ENCODE assay signal across 7 mouse cellular contexts in the genomic region with DNA sequence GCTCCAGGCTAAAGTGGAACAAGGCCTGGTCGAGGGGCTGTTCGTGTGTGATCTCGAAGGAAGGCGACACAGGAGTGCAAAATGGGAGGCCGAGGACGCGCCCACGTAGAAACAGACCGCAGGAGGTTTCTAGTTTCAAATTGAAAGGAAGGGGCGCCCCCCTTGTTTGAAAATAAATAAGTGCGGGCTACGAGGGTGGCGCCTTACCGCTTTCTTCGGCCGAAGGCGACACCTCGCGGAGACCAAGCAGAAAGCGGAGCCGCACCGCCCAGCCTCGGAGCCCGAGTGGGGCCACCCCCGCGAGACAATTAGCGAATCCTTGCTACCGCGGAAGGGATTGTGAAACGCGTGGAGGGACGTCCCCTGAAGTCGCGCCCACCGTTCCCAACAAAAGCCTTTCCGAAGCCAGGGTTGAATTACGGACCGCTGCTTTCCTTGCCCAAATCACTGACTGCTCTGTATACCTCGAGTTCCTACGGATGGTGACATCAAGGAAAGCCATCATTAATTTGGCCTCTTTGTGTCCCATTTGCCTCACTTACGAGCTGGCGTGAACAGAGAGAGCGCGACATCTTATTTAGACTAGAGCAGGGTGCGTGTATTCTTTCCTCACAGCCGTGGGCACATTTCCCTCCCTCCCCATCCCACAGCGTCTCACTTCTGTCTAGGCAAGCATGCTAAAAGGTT. TPM values are rescaled to one million over a fixed set of nuclear protein-coding genes. Genes with fewer than 3 reads are reported as not detected.
DNase-seq lines count a peak whose midpoint lies in the region; ATAC-seq and TF ChIP-seq lines count a peak whose summit lies in the region.

No protein-coding gene starts in this region.

- TF ChIP-seq POLR2A in bone marrow macrophage, adult 2 months (IDR thresholded peaks at IDR 0.05; ENCODE audit: borderline replicate concordance, low read depth, low read length) = no peak
- TF ChIP-seq POLR2A in limb, embryonic 14.5 days (IDR thresholded peaks at IDR 0.05; ENCODE audit: borderline replicate concordance, extremely low read depth, insufficient read depth, insufficient read length) = peak; percentile 39; the same call in 1 of the 2 replicates

- H3K9ac ChIP-seq in embryonic facial prominence, embryonic 13.5 days = peak overlapping the region; percentile 85
- H3K9ac ChIP-seq in limb, embryonic 14.5 days (ENCODE audit: low read depth, low read length, severe bottlenecking) = peak overlapping the region; percentile 50
- H3K9ac ChIP-seq in midbrain, embryonic 15.5 days = peak overlapping the region; percentile 51

- peak overlapping the region; percentile 54 for H3K4me3 ChIP-seq in bone marrow macrophage, adult 2 months (ENCODE audit: insufficient read depth, low read length)
- H3K4me3 ChIP-seq in embryonic facial prominence, embryonic 13.5 days = peak overlapping the region; percentile 74
- peak overlapping the region; percentile 70 for H3K4me3 ChIP-seq in limb, embryonic 14.5 days (replicated peaks; ENCODE audit: low read length)
- peak overlapping the region; percentile 88 for H3K4me3 ChIP-seq in midbrain, embryonic 15.5 days

- TF ChIP-seq CTCF in bone marrow macrophage, adult 2 months (IDR thresholded peaks at IDR 0.05; ENCODE audit: low read depth, low read length) = peak; percentile 38; the same call in 1 of the 2 replicates

- peak; percentile 54 for ATAC-seq in embryonic facial prominence, embryonic 13.5 days (ENCODE audit: insufficient number of reproducible peaks, insufficient read depth, low FRiP score, low TSS enrichment, low read depth)
- peak; percentile 73 for ATAC-seq in limb, embryonic 14.5 days (ENCODE audit: low FRiP score, low read depth)
- peak; percentile 75 for ATAC-seq in midbrain, embryonic 15.5 days (replicated peaks)

- no peak overlapping the region for H3K27ac ChIP-seq in bone marrow macrophage, adult 2 months (ENCODE audit: insufficient read depth, low read depth, low read length)
- H3K27ac ChIP-seq in embryonic facial prominence, embryonic 13.5 days = peak overlapping the region; percentile 91
- H3K27ac ChIP-seq in limb, embryonic 14.5 days (replicated peaks; ENCODE audit: low read depth, low read length) = peak overlapping the region; percentile 49
- peak overlapping the region; percentile 97 for H3K27ac ChIP-seq in midbrain, embryonic 15.5 days

- WGBS in embryonic facial prominence, embryonic 13.5 days = under 1% methylated on average over 47 of the region's 47 CpGs
- WGBS in limb, embryonic 14.5 days = under 1% methylated on average over 47 of the region's 47 CpGs
- WGBS in midbrain, embryonic 15.5 days = under 1% methylated on average over 47 of the region's 47 CpGs

- H3K4me1 ChIP-seq in bone marrow macrophage, adult 2 months (ENCODE audit: control insufficient read depth, insufficient read depth, low read length) = no peaks in the 10 kb centered on the region
- peaks cover 22% of the 10 kb centered on the region for H3K4me1 ChIP-seq in embryonic facial prominence, embryonic 13.5 days
- peaks cover 21% of the 10 kb centered on the region for H3K4me1 ChIP-seq in limb, embryonic 14.5 days (ENCODE audit: control insufficient read depth, insufficient read depth, low read length)
- H3K4me1 ChIP-seq in midbrain, embryonic 15.5 days = peaks cover 19% of the 10 kb centered on the region

- H3K9me3 ChIP-seq in embryonic facial prominence, embryonic 13.5 days = no peaks in the 10 kb centered on the region
- H3K9me3 ChIP-seq in limb, embryonic 14.5 days (ENCODE audit: control insufficient read depth, low read length) = no peaks in the 10 kb centered on the region
- H3K9me3 ChIP-seq in midbrain, embryonic 15.5 days = no peaks in the 10 kb centered on the region

- peak overlapping the region; percentile 96 for H3K4me2 ChIP-seq in embryonic facial prominence, embryonic 13.5 days
- H3K4me2 ChIP-seq in limb, embryonic 14.5 days (replicated peaks; ENCODE audit: low read depth, low read length, severe bottlenecking) = peak overlapping the region; percentile 88
- H3K4me2 ChIP-seq in midbrain, embryonic 15.5 days = peak overlapping the region; percentile 76

- DNase-seq in heart, adult 9 months (ENCODE audit: low spot score in 2 of 2) = peak; percentile 79 to 87
- peak; percentile 89 for DNase-seq in kidney, adult 9 months
- peak; percentile 93 for DNase-seq in limb, embryonic 14.5 days (ENCODE audit: low spot score)
- DNase-seq in spleen, postnatal 10 days (ENCODE audit: low spot score in 2 of 2) = peak; percentile 31 to 77

- H3K36me3 ChIP-seq in embryonic facial prominence, embryonic 13.5 days = peaks cover under 1% of the 10 kb centered on the region; the same call in 1 of the 2 replicates
- H3K36me3 ChIP-seq in limb, embryonic 14.5 days (ENCODE audit: control insufficient read depth, insufficient read depth, low read length) = no peaks in the 10 kb centered on the region
- no peaks in the 10 kb centered on the region for H3K36me3 ChIP-seq in midbrain, embryonic 15.5 days (replicated peaks)

- peaks cover 9% of the 10 kb centered on the region for H3K27me3 ChIP-seq in embryonic facial prominence, embryonic 13.5 days
- H3K27me3 ChIP-seq in limb, embryonic 14.5 days (ENCODE audit: control insufficient read depth, insufficient read depth, low read length) = no peaks in the 10 kb centered on the region
- no peaks in the 10 kb centered on the region for H3K27me3 ChIP-seq in midbrain, embryonic 15.5 days (replicated peaks)

RNA-seq across cellular contexts. Expression of gene Mycn, which starts 0.8 kb away (rescaled TPM):
- polyA plus RNA-seq in bone marrow macrophage, adult 2 months (2012; ENCODE audit: insufficient read depth, insufficient read length, missing spikeins) = not detected in 2 replicates
- polyA plus RNA-seq in embryonic facial prominence, embryonic 13.5 days (2015; fragmentation: Nextera tagmentation; extraction: Ambion mirVana) = 35.5 and 43.4 TPM in 2 replicates
- polyA plus RNA-seq in limb, embryonic 14.5 days (2012; rRNA removed) = 20.6 and 21.3 TPM in 2 replicates
- polyA plus RNA-seq in limb, embryonic 14.5 days (2014; fragmentation: Nextera tagmentation; extraction: Ambion mirVana) = 27.9 and 32.6 TPM in 2 replicates
- 57.8 and 64.5 TPM in 2 replicates for polyA plus RNA-seq in midbrain, embryonic 15.5 days (2015; fragmentation: Nextera tagmentation; extraction: Ambion mirVana)

Comparison
In these comparisons a context has a peak if more than half of its experiments do, and no peak if none do; other contexts are left out.
1. RNA of gene Mycn, which starts 0.8 kb away (polyA plus RNA-seq): 57.8 to 64.5 TPM in midbrain, embryonic 15.5 days, 35.5 to 43.4 TPM in embryonic facial prominence, embryonic 13.5 days and 20.6 to 32.6 TPM in limb, embryonic 14.5 days; not detected in bone marrow macrophage, adult 2 months; every median in the first group is over 10 times any median in the second.
2. Peak in every context shown above with its lines, with median percentiles within 50 percentile points of each other: H3K4me3 ChIP-seq, ATAC-seq, H3K4me2 ChIP-seq, H3K9ac ChIP-seq and DNase-seq.